20 mouse cellular contexts compared by ENCODE assay signal in the genomic region with DNA sequence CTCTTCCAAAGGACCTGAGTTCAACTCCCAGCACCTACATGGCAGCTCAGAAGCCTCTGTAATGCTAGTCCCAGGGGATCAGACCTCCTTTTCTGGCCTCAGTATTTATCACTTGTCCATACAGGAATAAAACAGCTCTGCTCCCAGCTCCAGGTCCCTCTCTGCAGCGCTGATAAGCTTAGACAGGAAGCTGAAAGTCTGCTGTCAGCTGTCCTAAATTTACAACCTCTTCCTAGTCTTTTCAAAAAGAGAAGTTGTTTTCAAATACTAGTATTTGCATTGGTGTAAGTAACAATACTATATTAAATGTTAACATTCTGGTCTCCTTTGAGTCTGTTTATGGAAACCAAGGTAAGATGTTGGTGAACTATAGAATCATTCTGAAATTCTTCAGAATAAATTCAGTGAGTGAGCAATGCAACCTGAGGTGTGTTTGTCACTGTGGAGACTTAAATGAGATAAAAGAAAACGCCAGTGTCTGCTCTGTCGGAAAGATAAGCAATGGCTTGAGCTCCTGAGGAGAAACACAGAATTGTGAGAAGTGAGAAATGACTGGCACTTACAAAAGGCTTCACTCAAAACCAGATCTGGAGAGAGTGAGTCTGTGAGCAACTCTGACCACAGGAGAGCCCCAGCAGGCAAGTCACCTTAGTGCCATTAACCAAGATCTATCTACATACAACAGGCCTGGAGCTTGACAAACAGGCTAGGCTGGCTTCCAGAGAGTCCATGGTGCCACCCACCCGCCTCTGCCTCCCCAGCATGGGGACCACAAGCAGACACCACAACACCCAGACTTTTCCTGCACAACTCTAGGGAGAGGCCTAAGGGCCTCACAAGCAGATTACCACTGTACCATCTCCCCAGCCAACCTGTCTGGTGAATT. TPM values are rescaled to one million over a fixed set of nuclear protein-coding genes. Genes with fewer than 3 reads are reported as not detected.
A peak's percentile ranks its signal among the peaks of the same experiment; 100 is the strongest.
DNase-seq lines count a peak whose midpoint lies in the region; ATAC-seq lines count a peak whose summit lies in the region.
"Had no signal": no experiment of that assay in that cellular context is flagged by ENCODE, and none has a peak within 500 bp of the region (broad histone marks: within the 10 kb centered on the region; RNA-seq: fewer than 3 reads in every experiment).

No protein-coding gene starts in this region.

- no peak overlapping the region for H3K4me3 ChIP-seq in liver, embryonic 15.5 days (replicated peaks)
- no peak overlapping the region for H3K4me3 ChIP-seq in forebrain, embryonic 13.5 days
- H3K4me3 ChIP-seq: forebrain, embryonic 15.5 days; hindbrain, embryonic 10.5 days; limb, embryonic 13.5 days; midbrain, embryonic 12.5 days; neural tube, embryonic 13.5 days had no signal

- peak overlapping the region; percentile 74 for H3K27ac ChIP-seq in liver, embryonic 15.5 days (replicated peaks)
- no peak overlapping the region for H3K27ac ChIP-seq in forebrain, embryonic 13.5 days
- H3K27ac ChIP-seq: forebrain, embryonic 15.5 days; hindbrain, embryonic 10.5 days; limb, embryonic 13.5 days; midbrain, embryonic 12.5 days; neural tube, embryonic 13.5 days had no signal

- H3K4me2 ChIP-seq in liver, embryonic 15.5 days = peak overlapping the region; percentile 29
- H3K4me2 ChIP-seq in forebrain, embryonic 13.5 days = no peak overlapping the region
- H3K4me2 ChIP-seq: forebrain, embryonic 15.5 days; limb, embryonic 13.5 days; midbrain, embryonic 12.5 days; neural tube, embryonic 13.5 days had no signal

- peaks cover 88% of the 10 kb centered on the region for H3K36me3 ChIP-seq in liver, embryonic 15.5 days (replicated peaks)
- H3K36me3 ChIP-seq in forebrain, embryonic 13.5 days (ENCODE audit: poor library complexity, severe bottlenecking) = peaks cover 93% of the 10 kb centered on the region

- peak; percentile 32; the same call in 1 of the 2 replicates for ATAC-seq in erythroblast, adult 5-6 weeks (replicated peaks; ENCODE audit: low FRiP score, poor library complexity, severe bottlenecking)
- peak; percentile 49 for ATAC-seq in liver, embryonic 15.5 days (ENCODE audit: insufficient read depth)
- no peak for ATAC-seq in forebrain, embryonic 13.5 days
- ATAC-seq: forebrain, embryonic 15.5 days; lung, postnatal 0 days had no signal

- H3K4me1 ChIP-seq in liver, embryonic 15.5 days (replicated peaks) = peaks cover 28% of the 10 kb centered on the region
- H3K4me1 ChIP-seq in forebrain, embryonic 13.5 days = no peaks in the 10 kb centered on the region
- H3K4me1 ChIP-seq: forebrain, embryonic 15.5 days; hindbrain, embryonic 10.5 days; limb, embryonic 13.5 days; midbrain, embryonic 12.5 days; neural tube, embryonic 13.5 days had no signal

- no peaks in the 10 kb centered on the region for H3K9me3 ChIP-seq in liver, embryonic 15.5 days (replicated peaks)
- H3K9me3 ChIP-seq in forebrain, embryonic 13.5 days (replicated peaks) = no peaks in the 10 kb centered on the region
- H3K9me3 ChIP-seq: forebrain, embryonic 15.5 days; hindbrain, embryonic 10.5 days; limb, embryonic 13.5 days; midbrain, embryonic 12.5 days; neural tube, embryonic 13.5 days had no signal

- H3K27me3 ChIP-seq in liver, embryonic 15.5 days = no peaks in the 10 kb centered on the region
- no peaks in the 10 kb centered on the region for H3K27me3 ChIP-seq in forebrain, embryonic 13.5 days
- H3K27me3 ChIP-seq: forebrain, embryonic 15.5 days; limb, embryonic 13.5 days; midbrain, embryonic 12.5 days; neural tube, embryonic 13.5 days had no signal

- no peak overlapping the region for H3K9ac ChIP-seq in liver, embryonic 15.5 days
- no peak overlapping the region for H3K9ac ChIP-seq in forebrain, embryonic 13.5 days
- H3K9ac ChIP-seq: forebrain, embryonic 15.5 days; limb, embryonic 13.5 days; midbrain, embryonic 12.5 days; neural tube, embryonic 13.5 days had no signal

- DNase-seq in urinary bladder, postnatal 25 days (ENCODE audit: low spot score) = peak; percentile 43
- DNase-seq in urinary bladder, postnatal 4 days (ENCODE audit: low spot score in 2 of 2) = no peak
- no peak for DNase-seq in cerebellum, postnatal 36 days
- DNase-seq in embryo, embryonic 10.5 days (ENCODE audit: low spot score) = no peak
- DNase-seq: adrenal gland, adult 8-10 months; cerebellum, adult 18-20 months; heart, adult 18-20 months; kidney, adult 2 months; kidney, postnatal 36 days; right cerebral cortex, postnatal 25 days; thymus, postnatal 14 days had no signal

- WGBS in liver, embryonic 15.5 days (ENCODE audit: insufficient replicate concordance) = 20% methylated on average over 4 of the region's 4 CpGs
- 93% methylated on average over 4 of the region's 4 CpGs for WGBS in forebrain, embryonic 13.5 days

RNA-seq across cellular contexts. Expression of gene Gpam, which starts 41.8 kb away (rescaled TPM):
- total RNA-seq in erythroblast, adult 5-6 weeks (2015; ENCODE audit: low replicate concordance) = 0.38 and 1.0 TPM in 2 replicates
- 1.7 and 1.9 TPM in 2 replicates for total RNA-seq in erythroblast, adult 5-6 weeks (2017; ENCODE audit: low replicate concordance)
- 28.3 and 33.6 TPM in 2 replicates for polyA plus RNA-seq in liver, embryonic 15.5 days (2015; fragmentation: Nextera tagmentation; extraction: Ambion mirVana)
- polyA plus RNA-seq in forebrain, embryonic 13.5 days (2015; fragmentation: Nextera tagmentation; extraction: Ambion mirVana) = 14.1 and 17.6 TPM in 2 replicates
